Mouse (Mus musculus): ENCODE results near the gene Ephb2.

The Ephb2 gene

DNA sequence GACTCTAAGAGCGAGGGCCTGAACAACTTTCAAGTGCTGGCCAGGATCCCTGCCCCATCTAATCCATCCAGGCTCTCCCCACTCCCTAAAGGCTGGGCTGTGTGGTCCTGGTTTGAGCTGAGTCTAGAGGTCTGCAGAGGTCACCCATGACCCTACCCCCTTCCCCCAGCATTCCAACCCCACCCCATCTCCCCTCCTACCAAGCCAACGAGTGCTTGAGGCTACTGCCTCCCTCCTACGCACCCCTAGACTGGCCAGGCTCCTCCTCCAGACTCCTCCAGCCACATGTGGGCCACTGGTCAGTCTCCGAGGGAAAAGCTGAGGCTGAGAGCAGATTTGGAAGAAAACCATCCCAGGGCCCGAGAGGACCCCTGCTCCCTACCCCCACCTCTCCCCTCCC lies 72.4 kb downstream of the Ephb2 start:
- intact Hi-C loops (cut with DNase I) = no loop called here

DNA sequence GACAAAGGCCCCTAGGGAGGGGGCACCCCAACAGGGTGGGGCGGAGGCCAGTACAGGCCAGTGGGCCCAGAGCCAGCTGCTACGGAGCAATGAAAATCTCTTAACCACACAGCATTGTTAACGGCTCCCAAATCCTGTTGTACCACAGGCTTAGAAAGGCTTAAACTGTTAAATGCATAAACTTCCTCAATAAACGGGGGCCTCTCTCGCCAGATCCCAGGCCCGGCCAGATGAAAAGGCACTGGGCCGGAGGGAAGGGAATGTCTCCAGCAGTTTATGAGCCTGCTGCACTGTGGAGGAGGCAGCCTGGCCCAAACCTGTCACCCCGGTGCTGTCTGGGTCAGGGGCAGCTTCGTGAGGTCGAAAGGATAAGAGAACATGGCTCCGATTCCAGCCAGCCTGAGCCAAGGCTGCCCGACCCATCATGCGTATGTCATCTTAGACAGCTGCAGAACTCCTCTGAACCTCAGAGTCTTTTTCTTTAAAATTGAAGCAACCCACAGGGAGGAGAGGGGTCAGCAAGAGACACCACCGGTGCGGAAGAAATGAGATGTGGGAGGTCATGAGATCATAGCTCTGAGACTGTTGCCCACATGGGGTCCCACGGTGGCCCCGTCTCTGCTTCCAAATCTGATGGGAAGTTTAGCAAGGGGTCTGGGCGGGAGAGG lies 73.9 kb downstream of the Ephb2 start:
- intact Hi-C loops (cut with DNase I) = no loop called here

DNA sequence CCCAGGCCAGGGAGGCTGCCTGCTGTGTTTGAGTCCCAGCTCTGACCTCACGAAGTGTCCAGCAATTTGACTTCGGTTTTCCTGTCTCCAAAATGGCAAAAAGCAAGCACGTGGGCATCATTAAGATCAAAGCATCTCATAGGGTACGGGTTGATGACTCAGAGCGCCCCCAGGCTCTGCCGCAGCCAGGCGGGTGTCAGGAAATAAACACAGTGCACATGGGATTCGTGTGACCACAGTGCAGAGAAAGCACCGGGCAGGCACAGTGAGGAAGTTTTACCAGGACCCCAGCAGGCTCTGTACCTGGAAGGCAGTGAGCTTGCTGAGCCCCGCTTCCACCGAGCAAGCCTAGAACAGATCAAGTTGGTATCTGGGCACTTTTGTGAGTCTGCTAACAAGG lies 74.9 kb downstream of the Ephb2 start:
- intact Hi-C loops (cut with DNase I) = no loop called here

DNA sequence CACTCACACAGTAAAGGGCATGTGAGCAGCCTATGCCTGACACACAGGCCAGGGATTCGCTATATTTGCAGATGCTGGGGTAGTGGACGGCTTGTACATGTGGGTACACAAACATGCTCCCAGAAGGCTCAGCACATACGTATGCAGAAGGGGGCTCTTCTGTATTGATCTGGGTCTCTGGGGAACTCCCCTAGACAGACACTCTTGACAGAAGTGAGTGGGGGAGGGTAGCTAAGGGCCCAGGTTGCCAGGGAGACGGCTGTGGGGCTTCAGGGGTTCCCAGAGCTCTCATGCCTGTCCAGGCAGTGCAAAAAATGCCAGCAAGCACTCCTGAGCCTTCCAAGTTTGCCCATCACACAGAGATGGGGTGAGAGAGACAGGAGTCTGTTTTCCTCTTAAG lies 78.7 kb downstream of the Ephb2 start:
- intact Hi-C loops (cut with DNase I) = no loop called here

DNA sequence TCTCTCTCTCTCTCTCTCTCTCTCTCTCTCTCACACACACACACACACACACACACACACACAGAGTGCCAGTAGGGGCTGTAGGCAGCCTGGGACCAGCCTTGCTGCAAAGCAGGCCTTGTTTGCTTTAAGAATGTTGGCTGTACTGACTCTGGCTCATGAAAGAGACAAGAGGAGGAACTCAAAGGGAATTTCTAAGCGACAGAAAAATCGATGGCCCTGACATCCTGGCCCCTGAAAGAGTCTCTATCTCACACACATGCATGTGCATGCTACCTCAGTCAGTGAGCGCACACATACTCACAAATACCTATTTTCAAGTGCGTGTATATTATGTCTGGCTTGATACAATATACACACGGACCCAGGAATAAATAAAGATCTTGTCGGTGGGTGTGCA lies 79.3 kb downstream of the Ephb2 start:
- intact Hi-C loops (cut with DNase I) = no loop called here

DNA sequence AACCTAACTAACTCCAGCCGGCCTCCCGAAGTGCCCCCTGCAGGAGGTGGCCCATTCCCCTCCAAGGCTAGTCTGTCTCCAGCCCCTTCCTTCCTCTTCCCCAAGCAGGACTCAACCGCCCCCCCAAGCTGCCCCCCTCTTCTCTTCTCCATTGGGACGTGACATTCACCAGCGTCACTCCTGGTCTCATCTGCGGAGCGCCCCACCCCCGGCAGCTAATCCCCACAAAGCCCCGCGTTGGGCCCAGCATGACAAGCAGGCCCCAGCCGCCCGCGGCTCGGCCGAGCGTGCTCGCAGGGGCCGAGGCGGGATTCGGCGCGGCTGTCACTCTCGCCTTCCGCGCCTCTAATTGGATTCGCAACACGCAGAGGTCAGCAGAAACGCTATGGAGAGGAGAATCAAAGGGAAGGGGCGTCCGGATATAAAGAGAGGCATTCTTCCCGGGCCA lies 80.4 kb downstream of the Ephb2 start:
- intact Hi-C loops (cut with DNase I) = no loop called here

DNA sequence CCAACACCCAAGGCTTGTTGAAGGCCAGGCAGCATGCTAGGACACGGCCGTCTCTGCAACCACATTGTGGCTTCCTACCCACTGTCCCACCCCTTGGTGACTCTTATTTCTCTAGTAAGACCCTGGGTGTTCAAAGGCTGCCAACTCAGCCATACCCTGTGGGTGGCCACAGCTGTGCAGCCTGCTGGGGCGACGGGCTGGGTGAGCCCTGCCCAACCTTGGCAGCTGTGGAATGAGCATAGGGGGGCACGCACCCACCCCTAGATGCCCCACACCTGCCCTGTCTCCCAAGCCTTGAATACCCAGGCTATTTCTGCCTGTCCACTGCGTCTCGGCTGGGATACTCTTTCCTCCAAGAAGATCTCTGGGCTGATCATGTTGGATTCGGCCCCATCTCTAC lies 81.5 kb downstream of the Ephb2 start:
- intact Hi-C loops (cut with DNase I) = no loop called here

DNA sequence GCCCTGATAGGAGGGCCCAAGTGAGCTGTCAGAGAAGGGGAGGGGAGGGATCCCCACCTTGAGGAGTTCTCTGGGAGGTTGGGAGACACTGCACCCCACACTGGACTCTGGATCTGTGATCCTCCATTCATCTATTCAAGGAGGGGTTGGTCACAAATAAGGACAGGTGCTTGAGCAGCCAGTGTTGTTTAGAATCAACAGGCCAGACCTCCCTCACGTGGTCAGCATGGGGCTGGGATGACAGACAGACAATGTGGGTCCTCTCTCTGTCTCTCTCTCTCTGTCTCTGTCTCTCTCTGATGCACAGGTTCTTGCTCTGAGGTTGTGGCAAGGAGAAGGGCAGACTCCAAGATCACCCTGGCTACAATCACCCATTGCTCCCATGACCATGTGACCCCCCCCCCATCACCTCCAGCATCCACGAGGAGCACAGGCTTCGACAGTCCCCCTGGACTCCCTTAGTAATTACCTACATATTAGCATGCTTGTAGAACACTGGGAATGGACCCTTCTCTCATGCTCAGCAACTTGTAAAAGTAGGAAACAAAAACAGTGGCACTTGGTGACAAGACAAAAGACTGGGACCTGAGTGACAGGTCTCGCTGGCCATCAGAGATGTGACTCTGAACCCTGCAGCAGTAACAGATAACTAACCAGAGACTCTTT lies 84.3 kb downstream of the Ephb2 start:
- intact Hi-C loops (cut with DNase I) = no loop called here

DNA sequence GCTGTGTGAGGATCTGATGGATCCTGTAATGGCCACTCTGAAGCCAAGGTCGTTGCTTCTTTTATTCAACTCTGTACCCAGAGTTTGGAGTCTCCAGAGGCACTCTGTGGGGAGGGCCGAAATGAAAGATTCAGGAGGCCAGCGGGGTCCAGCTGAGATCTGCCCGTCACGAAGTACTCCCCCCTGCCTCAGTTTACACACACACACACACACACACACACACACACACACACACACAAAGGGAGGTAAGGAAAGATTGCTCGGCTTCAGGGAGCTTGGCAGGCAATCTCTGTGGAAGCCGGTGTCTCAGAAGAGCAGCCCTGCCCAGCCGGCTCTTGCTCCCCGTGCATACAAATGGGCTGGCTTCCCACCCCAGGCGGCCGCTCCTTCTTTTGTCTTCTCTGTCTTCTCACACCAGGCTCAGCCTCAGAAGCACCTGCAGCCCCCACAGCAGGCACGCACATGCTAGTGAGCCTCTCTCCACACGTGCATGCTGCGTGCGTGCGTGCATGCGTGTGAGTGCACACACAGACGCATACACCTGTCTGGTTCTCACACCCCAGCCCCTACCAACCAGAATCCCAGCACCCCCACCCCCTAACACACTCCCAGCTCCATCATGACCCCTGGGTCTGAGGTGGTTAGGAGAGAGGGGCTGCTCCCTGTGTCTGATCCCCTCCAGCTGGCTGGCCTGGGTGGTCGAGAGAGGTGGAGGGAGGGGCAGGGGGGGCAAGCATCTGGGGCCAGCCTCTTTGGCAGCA lies 85.0 kb downstream of the Ephb2 start:
- intact Hi-C loops (cut with DNase I) = no loop called here

DNA sequence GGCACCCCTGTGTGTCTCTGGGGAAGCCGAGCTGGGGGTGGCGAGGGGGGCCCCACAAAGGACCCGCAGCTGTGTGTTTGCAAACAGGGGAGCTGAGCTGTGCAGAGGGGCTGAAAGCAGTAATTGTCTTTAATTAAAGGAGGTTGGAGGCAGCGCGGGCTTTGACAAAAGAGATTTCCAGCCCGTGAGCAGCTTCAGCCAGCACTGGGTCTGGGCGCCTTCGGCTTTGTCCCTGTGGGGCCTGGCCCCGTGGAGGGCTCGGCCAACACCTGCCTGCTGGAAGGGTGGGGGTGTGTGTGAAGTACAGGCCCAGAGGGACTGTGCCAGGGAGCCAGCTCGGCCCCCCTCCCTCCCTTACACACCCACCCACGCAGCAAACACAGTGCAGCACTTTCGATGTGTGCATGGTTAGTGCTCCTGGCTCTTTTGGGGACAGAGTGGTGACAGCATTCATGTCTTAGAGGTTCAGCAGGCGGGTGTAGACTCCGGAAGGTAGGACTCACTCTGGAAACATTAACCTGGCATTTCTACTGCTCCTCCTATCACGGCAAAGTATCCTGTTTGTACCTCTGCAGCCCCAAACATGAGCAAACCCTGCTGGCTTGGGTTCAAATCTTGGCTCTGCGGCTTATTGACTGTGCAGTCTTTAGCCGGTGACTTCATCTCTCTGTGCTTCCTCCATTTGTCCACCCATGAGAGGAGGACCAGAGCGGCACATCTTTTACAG lies 85.8 kb downstream of the Ephb2 start:
- intact Hi-C loops (cut with DNase I) = no loop called here

DNA sequence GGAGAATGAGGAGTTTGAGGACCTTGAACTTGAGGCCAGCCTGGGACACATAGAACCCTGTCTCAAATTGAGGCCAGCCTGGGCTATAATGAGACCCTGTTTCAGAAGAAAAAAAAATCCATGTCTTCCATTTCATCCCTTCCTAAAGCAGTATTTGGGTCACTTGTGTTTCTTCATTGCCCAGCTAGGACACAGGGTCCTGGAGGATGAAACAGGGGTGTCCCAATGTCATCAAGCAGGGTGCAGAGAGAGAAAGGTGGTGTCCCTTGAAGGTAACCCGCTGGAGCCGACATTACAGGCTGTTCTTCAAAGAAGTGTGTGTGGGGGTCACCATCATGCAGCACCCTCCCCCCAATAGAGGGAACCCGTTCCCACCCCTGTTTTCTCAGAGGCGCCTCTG lies 86.4 kb downstream of the Ephb2 start:
- intact Hi-C loops (cut with DNase I) = no loop called here

DNA sequence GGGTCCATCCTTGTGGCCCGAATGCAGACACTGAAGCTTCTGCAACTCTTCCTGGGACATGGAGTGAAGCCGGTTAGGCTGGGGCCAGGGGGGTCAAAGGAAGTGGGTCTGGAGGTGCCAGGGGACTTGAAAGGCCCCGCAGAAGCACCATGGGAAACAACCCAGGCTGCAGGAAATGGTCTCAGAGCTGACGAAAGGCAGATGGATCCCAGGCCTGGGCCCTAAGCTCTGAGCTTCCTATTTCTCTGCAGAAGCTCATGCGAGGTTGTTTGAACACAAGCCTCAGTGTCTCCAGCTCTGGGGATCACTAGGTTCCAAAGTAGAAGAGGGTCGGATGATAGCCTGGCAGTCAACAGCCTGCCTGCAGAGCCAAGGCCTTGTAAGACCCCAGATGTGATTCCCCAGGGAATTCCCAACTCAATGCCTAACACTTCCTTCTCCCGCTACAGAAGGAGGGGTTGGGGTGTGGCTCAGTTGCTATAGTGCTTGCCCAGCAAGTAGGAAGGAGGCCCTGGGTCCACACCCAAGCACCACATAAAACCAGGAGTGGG lies 86.9 kb downstream of the Ephb2 start:
- intact Hi-C loops (cut with DNase I) = no loop called here

DNA sequence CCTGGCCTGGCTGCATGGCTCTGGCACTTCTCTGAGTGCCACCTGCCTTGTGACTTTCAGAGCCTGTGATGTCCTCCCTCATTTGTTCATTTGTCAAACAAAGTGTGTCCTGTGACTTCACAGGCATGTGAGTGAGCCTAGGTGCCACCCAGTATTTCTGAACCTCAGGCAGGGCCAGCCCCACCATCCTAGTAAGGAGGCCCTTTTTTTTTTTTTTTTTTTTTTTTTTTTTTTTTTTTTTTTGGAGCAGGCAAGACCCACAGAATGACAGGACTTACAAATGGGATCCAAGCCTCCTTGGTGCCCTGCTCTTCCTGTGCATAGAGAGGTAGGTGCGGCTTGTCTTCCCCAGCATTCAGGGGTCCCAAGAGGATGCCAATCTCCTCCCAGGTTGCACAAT lies 89.3 kb downstream of the Ephb2 start:
- intact Hi-C loops (cut with DNase I) = no loop called here

DNA sequence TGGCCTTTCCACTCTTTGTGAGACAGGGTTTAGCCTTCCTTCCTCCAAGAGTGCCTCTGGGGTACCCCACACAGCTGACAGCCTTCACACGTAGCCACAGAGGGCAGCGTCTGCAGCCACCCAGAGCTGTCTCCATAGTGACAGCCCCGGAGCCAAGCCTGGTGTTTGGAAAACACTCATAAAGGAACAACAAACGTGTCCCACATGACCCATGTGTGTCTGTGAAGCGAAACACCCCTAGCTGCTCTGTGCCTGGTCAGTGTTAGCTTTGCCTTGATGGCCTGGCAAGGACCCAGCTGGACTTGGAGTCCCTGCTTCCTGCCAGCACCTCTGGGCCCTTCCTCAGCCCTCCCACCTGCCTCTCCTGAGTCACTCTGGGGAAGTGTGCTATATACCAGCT lies 93.1 kb downstream of the Ephb2 start:
- intact Hi-C loops (cut with DNase I) = no loop called here

DNA sequence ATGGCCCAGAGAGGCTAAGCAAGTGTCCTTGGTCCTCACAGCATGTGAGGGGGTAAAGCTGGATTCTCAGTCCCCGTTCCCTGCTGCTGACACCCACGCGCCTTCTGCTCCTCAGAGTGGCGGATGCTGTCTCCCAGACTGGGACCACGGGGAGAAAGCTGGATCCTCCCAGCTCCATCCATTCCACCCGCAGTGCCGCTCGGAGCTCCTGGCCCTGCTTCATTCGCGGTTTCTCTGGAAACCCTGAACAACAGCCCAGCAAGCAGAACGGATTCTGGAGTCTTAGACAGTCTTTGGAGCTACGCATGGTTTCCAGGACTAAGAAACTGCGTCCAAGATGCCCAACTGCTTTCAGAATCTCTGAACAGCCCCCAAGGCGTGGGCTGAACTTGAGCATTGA lies 93.9 kb downstream of the Ephb2 start:
- intact Hi-C loops (cut with DNase I) = no loop called here

DNA sequence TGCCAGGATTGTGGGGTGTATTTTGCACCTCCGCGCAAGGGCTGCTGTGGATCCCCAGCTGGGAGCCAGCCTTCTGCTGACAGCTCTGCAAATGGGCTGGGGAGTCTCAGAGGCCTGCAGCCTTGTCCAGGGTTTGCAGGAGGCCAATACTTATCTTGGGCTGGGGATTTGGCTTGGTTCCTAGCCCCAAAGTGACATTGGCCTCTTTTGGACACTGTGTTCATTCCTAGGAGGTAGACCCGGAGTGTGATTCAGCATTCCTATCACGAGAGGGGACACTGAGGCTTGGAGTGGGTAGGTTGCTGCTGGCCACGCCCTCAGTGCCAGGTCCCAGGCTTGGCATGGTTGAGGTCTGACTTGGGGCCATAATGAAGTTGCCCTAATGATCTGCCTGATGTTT lies 94.8 kb downstream of the Ephb2 start:
- intact Hi-C loops (cut with DNase I) = no loop called here

DNA sequence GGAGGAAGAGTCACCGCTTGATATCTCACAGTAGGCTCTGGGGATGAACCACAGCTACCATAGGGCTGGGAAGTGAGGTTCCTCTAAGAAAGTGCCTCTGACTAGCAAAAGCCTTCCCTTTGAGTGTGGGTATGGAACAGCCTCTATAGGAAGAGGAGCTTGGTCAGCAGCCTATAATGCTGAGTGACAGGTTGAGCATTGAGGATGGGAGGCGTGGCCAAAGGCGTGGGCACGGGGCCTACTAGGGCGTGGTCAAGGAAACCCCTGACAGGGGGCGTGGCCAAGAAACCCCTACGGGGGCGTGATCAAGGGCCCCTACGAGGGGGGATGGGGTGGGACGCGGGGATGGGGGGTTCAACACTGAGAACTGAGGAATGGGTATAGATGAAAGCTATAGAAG lies 96.6 kb downstream of the Ephb2 start:
- intact Hi-C loops (cut with DNase I) = no loop called here

DNA sequence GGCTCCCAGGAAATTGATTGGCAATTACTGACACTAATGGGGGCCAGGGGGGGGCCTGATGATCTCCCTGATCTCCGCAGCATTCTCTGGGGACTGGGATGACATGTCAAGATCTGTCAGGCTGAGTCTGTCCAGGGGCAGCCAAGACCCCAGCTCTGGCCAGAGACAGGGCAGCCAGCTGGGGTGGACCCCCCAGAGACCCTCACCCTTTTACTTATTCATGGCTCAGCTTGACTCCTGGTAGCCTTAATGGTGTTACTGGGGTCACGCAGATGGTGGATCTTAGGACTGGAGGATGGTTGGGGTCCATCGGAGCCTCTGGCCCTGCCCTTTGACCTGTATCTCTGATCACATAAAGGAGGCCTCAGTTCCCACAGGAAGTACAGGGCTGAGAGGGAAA lies 97.5 kb downstream of the Ephb2 start:
- intact Hi-C loops (cut with DNase I) = no loop called here

DNA sequence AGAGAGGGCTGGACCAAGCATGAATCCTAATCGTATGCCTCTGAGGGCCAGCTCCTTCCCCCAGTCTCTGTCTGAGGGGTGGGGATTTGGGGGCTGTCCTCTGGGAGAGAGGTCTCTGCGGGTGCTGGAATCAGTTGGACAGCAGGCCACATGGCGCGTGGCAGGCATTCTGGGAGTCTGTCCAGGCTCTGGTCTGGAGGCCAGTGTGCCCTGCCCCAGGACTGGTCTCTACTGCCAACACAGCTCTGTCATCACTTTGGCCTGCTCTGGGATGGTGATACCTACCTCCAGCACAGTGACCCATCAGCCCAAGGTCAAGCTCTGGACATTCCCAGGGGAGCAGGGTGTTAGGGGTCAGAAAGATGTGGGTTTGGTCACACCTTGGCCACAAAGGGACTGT lies 99.9 kb downstream of the Ephb2 start:
- intact Hi-C loops (cut with DNase I) = no loop called here

DNA sequence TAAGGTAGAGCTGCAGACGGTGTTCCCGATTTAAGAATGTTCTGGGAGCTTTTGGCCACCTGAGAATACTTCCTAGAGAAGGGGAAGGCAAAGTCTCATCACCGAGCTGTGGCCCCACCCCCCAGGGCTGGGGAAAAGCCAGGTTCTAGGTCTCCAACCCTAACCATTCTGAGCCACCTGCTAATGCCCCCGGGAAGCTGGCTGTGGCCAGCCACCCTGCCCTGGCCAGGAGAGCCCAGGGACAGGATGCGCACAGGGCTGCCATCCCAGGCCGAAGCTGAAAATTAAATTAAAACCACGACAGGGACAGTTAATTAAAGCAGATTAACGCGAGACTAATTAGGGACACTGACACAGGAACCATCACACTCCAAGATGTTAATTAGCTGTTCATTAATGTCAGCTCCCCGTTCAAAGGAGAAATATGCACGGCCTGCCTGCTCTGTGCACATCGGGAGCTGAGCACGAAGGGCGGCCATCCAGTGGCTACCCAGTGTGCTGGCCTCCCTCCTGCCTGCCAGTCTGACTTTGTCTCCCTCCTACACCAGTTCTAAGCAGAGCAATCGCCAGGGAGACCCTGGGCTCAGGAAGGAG lies 101.5 kb downstream of the Ephb2 start:
- intact Hi-C loops (cut with DNase I) = no loop called here

DNA sequence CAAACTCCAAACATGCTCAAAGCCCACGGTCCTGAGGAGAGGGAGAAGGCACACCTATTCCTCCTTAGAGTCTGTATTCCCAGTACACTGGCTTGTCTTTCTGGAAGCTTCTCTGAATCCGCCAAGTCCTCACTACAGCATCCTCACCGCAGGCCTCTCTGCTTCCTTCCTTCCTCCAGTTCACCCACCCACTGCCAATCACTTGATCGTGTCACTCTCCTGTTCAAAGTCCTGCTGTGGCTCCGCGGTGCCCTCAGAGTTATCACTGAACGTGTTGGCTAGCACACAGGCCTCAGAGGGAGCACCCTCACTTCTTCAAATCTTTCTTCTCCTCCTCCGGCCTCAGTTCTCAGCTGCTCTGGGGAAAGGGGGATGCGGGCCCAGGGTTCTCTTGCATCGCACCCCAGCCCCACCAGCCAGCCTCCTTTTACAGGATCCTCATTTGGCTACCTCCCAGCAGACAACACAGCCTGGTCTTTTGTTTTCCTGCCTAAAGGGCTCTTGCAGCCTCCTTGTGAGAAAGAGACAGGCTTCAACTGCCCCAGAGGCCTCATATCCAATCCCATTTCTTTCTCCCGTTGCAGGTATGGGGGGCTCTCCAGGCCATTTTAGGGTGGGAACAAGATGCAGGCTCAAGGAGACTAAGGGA lies 102.4 kb downstream of the Ephb2 start:
- intact Hi-C loops (cut with DNase I) = no loop called here
